Mouse (Mus musculus): ENCODE results near the gene Klhl12. TPM values are rescaled to one million over a fixed set of nuclear protein-coding genes. Genes with fewer than 3 reads are reported as not detected.
"Not testable (repeated sequence)": the region's sequence is repeated elsewhere in the genome, so short reads cannot be mapped to it uniquely, and the experiment has no call there.

The Klhl12 gene
- polyA plus RNA-seq, 1 experiment from 2014 or later: 34.9 TPM

GRCm38 (mm10) chr1:134495991-134496390, 40.7 kb downstream of the Klhl12 start:
- Histone ChIP-seq H3K4me3 (no peak overlapping the region), H3K4me2 (replicated peaks) (peak overlapping the region; percentile 55), H3K4me1 (peaks cover 9% of the 10 kb centered on the region; the same call in 1 of the 2 replicates), H3K27me3 (no peaks in the 10 kb centered on the region), H3K27ac (no peak overlapping the region), H3K9me3 (no peaks in the 10 kb centered on the region), H3K9ac (no peak overlapping the region), H3K36me3 (no peaks in the 10 kb centered on the region; the same call in 1 of the 2 replicates)
- no peak for ATAC-seq (ENCODE audit: insufficient number of reproducible peaks, insufficient read depth, low FRiP score, low TSS enrichment)
- WGBS: 73% methylated on average over 10 of the region's 10 CpGs

- Histone ChIP-seq H3K4me1 (peaks cover 2% of the 10 kb centered on the region; the same call in 1 of the 2 replicates), H3K27ac (no peak overlapping the region), H3K36me3 (peaks cover 20% of the 10 kb centered on the region), H3K4me2 (replicated peaks) (no peak overlapping the region), H3K9me3 (no peaks in the 10 kb centered on the region), H3K27me3 (no peaks in the 10 kb centered on the region), H3K9ac (no peak overlapping the region), H3K4me3 (no peak overlapping the region)
- ATAC-seq (ENCODE audit: insufficient number of reproducible peaks, insufficient read depth, low FRiP score, low TSS enrichment): no peak
- 87% methylated on average over 1 of the region's 1 CpGs for WGBS
Observed at GRCm38 (mm10) chr1:134500916-134501315, 45.6 kb downstream of the Klhl12 start.

DNA sequence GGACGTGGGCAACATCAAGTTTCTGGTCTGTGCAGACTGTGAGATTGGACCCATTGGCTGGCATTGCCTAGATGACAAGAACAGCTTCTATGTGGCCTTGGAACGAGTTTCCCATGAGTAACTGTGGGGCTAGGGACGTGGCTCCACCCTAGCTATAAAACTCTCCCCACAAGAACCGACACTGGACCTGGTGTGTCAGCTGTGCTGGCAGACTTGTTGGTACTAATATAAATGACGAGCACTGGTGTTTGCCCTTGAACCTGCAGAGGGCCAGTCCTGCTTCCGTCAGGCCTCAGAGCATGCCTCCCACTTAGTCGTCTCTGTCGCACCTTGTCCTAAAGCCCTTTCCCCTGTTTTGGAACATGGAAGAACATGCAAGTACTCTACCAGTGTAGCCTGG, 50.9 kb downstream of the Klhl12 start:
- no peak overlapping the region for H3K27ac ChIP-seq
- H3K36me3 ChIP-seq: peaks cover 39% of the 10 kb centered on the region
- no peaks in the 10 kb centered on the region for H3K4me1 ChIP-seq
- no peak overlapping the region for H3K4me3 ChIP-seq
- 93% methylated on average over 8 of the region's 8 CpGs for WGBS
- ATAC-seq (ENCODE audit: insufficient number of reproducible peaks, insufficient read depth, low FRiP score, low TSS enrichment): no peak
- H3K4me2 ChIP-seq (replicated peaks): no peak overlapping the region
- no peaks in the 10 kb centered on the region for H3K9me3 ChIP-seq
- H3K27me3 ChIP-seq: no peaks in the 10 kb centered on the region
- no peak overlapping the region for H3K9ac ChIP-seq

- H3K4me2 ChIP-seq (replicated peaks): no peak overlapping the region
- 47% methylated on average over 7 of the region's 7 CpGs for WGBS
Observed at GRCm38 (mm10) chr1:134510018-134510417, 54.7 kb downstream of the Klhl12 start.

GRCm38 (mm10) chr1:134512183-134512582, 56.9 kb downstream of the Klhl12 start:
- Histone ChIP-seq H3K27me3 (peaks cover 29% of the 10 kb centered on the region), H3K4me2 (replicated peaks) (no peak overlapping the region), H3K27ac (no peak overlapping the region), H3K4me1 (peaks cover 21% of the 10 kb centered on the region), H3K9me3 (no peaks in the 10 kb centered on the region), H3K9ac (no peak overlapping the region), H3K36me3 (peaks cover 8% of the 10 kb centered on the region), H3K4me3 (no peak overlapping the region)
- WGBS: 49% methylated on average over 4 of the region's 4 CpGs
- no peak for ATAC-seq (ENCODE audit: insufficient number of reproducible peaks, insufficient read depth, low FRiP score, low TSS enrichment)

More at GRCm38 (mm10) chr1:134510018-134510417, 54.7 kb downstream of the Klhl12 start:
- ATAC-seq (ENCODE audit: insufficient number of reproducible peaks, insufficient read depth, low FRiP score, low TSS enrichment): no peak
- no peak overlapping the region for H3K9ac ChIP-seq
- H3K27ac ChIP-seq: no peak overlapping the region
- peaks cover 6% of the 10 kb centered on the region; the same call in 1 of the 2 replicates for H3K4me1 ChIP-seq
- no peak overlapping the region for H3K4me3 ChIP-seq
- H3K36me3 ChIP-seq: peaks cover 22% of the 10 kb centered on the region
- peaks cover 29% of the 10 kb centered on the region for H3K27me3 ChIP-seq
- H3K9me3 ChIP-seq: no peaks in the 10 kb centered on the region

- Histone ChIP-seq H3K4me1 (peaks cover 22% of the 10 kb centered on the region), H3K27me3 (peaks cover 29% of the 10 kb centered on the region), H3K9ac (no peak overlapping the region; the same call in 1 of the 2 replicates), H3K27ac (no peak overlapping the region), H3K4me2 (replicated peaks) (peak overlapping the region; percentile 88), H3K4me3 (no peak overlapping the region), H3K36me3 (peaks cover 4% of the 10 kb centered on the region), H3K9me3 (no peaks in the 10 kb centered on the region)
- 48% methylated on average over 6 of the region's 6 CpGs for WGBS
- no peak for ATAC-seq (ENCODE audit: insufficient number of reproducible peaks, insufficient read depth, low FRiP score, low TSS enrichment)
Observed at GRCm38 (mm10) chr1:134512584-134512983, 57.3 kb downstream of the Klhl12 start.

GRCm38 (mm10) chr1:134513312-134513860, 58.1 kb downstream of the Klhl12 start:
- Histone ChIP-seq H3K9ac (peak overlapping the region; percentile 55), H3K4me3 (peak overlapping the region; percentile 37), H3K27me3 (peaks cover 29% of the 10 kb centered on the region), H3K36me3 (no peaks in the 10 kb centered on the region; the same call in 1 of the 2 replicates), H3K4me1 (peaks cover 22% of the 10 kb centered on the region), H3K27ac (no peak overlapping the region), H3K4me2 (replicated peaks) (peak overlapping the region; percentile 88), H3K9me3 (no peaks in the 10 kb centered on the region)
- 2% methylated on average over 38 of the region's 38 CpGs for WGBS
- no peak for ATAC-seq (ENCODE audit: insufficient number of reproducible peaks, insufficient read depth, low FRiP score, low TSS enrichment)

DNA sequence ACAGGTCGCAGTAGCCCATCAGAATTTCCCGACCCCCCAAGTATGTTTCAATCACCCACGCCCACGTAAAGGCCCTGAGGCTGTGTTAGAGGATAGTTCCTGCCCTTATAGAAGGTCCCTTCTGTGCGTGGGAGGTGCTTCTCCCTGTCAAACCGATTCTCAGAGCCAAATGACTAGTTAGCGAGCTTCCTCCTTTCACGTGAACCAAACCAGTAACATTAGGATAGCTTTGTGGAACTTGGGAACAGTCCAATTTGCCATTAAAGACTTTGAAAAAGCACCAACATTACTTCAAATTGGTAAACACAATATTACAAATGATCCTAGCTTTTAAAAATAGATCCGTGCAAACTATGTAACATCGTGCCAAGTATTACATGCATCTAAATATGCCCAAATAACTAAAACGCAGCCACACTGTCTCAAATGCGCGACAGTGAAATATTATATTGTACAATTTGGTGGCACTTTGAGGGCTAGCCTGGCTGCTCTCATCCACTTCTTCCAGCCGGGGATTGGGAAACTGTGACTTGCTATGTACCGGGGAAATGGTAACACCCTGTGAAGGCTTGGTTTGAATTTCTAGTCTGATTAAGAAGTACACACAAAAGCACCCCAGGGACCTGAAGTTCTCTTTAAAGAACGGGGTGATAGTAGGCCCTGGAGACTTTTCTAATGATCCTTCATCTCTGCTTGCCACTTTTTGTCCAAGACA, 58.7 kb downstream of the Klhl12 start:
- Histone ChIP-seq H3K9me3 (no peaks in the 10 kb centered on the region), H3K9ac (peak overlapping the region; percentile 55; the same call in 1 of the 2 replicates)
- no peak for ATAC-seq (ENCODE audit: insufficient number of reproducible peaks, insufficient read depth, low FRiP score, low TSS enrichment)

DNA sequence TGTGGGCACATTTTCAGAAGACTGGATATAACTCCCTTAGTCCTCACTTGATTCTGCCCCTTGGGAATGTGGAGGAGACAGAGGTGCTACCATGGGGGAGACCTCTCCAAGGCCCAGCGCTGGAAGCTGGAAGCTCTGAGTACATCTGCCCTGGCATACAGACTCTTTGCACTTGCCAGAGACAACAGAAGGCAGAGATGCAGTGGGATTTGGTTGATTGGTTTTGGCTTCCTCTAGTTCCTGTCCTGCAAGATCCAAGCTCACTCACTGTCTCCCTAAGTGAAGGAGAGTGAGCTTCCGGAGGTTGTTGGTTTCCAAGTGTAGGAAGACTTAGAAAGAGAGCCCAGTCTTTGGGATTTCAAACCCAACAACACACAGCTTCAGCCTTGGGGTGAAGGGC, 60.6 kb downstream of the Klhl12 start:
- H3K36me3 ChIP-seq: no peaks in the 10 kb centered on the region
- 0 out of 2 replicates have a peak overlapping the region, but pooled peaks have one; percentile 5 for H3K4me2 ChIP-seq (replicated peaks)
- WGBS: 82% methylated on average over 2 of the region's 2 CpGs
- no peak overlapping the region for H3K4me3 ChIP-seq
- no peaks in the 10 kb centered on the region for H3K9me3 ChIP-seq
- H3K27me3 ChIP-seq: peaks cover 29% of the 10 kb centered on the region
- no peak overlapping the region for H3K9ac ChIP-seq
- ATAC-seq (ENCODE audit: insufficient number of reproducible peaks, insufficient read depth, low FRiP score, low TSS enrichment): no peak
- peak overlapping the region; percentile 84 for H3K27ac ChIP-seq
- peaks cover 22% of the 10 kb centered on the region for H3K4me1 ChIP-seq

More for the DNA sequence above, 58.7 kb downstream of the Klhl12 start:
- Histone ChIP-seq H3K4me3 (peak overlapping the region; percentile 37), H3K4me1 (peaks cover 22% of the 10 kb centered on the region), H3K27me3 (peaks cover 29% of the 10 kb centered on the region), H3K4me2 (replicated peaks) (peak overlapping the region; percentile 88), H3K36me3 (no peaks in the 10 kb centered on the region), H3K27ac (no peak overlapping the region)
- 42% methylated on average over 16 of the region's 16 CpGs for WGBS

- Histone ChIP-seq H3K27me3 (peaks cover 29% of the 10 kb centered on the region), H3K36me3 (no peaks in the 10 kb centered on the region), H3K4me3 (no peak overlapping the region), H3K9ac (no peak overlapping the region), H3K4me1 (peaks cover 22% of the 10 kb centered on the region), H3K27ac (peak overlapping the region; percentile 84), H3K4me2 (replicated peaks) (0 out of 2 replicates have a peak overlapping the region, but pooled peaks have one; percentile 5), H3K9me3 (no peaks in the 10 kb centered on the region)
- WGBS: 10% methylated on average over 4 of the region's 4 CpGs
- peak; percentile 82; the same call in 1 of the 2 replicates for ATAC-seq (ENCODE audit: insufficient number of reproducible peaks, insufficient read depth, low FRiP score, low TSS enrichment)
Observed at GRCm38 (mm10) chr1:134516491-134517198, 61.3 kb downstream of the Klhl12 start.

GRCm38 (mm10) chr1:134517841-134518240, 62.5 kb downstream of the Klhl12 start:
- H3K36me3 ChIP-seq; H3K9ac ChIP-seq; H3K27ac ChIP-seq; H3K9me3 ChIP-seq; H3K4me3 ChIP-seq; H3K4me2 ChIP-seq (replicated peaks); ATAC-seq (ENCODE audit: insufficient number of reproducible peaks, insufficient read depth, low FRiP score, low TSS enrichment): not testable (repeated sequence)
- Histone ChIP-seq H3K4me1 (peaks cover 22% of the 10 kb centered on the region), H3K27me3 (peaks cover 20% of the 10 kb centered on the region)
- WGBS: 96% methylated on average over 14 of the region's 14 CpGs
